Mouse (Mus musculus) embryonic facial prominence, embryonic 14.5 days (tissue): ENCODE measurements around the gene Higd1c. TPM values are rescaled to one million over a fixed set of nuclear protein-coding genes. Genes with fewer than 3 reads are reported as not detected.
A peak's percentile ranks its signal among the peaks of the same experiment; 100 is the strongest.

Source experiments
- ATAC-seq: fragments of 200-750 bp; cut with Nextera tagmentation; 2 replicates; pipeline ENCODE4 v1.8.0; 2017; ENCODE audit warnings: low read depth, moderate number of reproducible peaks, moderate TSS enrichment
- DNase-seq: peaks from one replicate; pipeline ENCODE4 v3.0.0-alpha.2; 2015; ENCODE audit warnings: low spot score
- H3K27ac ChIP-seq: fragments of 300-500 bp; sonication (generic); replicated peaks from 2 replicates; pipeline ENCODE4 v1.5.1; 2014; ENCODE audit warnings: low read depth, mild to moderate bottlenecking, low read length, moderate library complexity
- H3K27me3 ChIP-seq: fragments of 300-500 bp; sonication (generic); replicated peaks from 2 replicates; pipeline ENCODE4 v1.6.1; 2014; ENCODE audit warnings: low read length; ENCODE audit not compliant: control insufficient read depth, insufficient read depth
- H3K36me3 ChIP-seq: fragments of 300-500 bp; sonication (generic); 2 replicates; pipeline ENCODE4 v1.6.1; 2014; ENCODE audit warnings: low read length, mixed read lengths; ENCODE audit not compliant: control insufficient read depth, insufficient read depth
- H3K4me1 ChIP-seq: fragments of 300-500 bp; sonication (generic); 2 replicates; pipeline ENCODE4 v1.6.1; 2014; ENCODE audit warnings: antibody characterized with exemption, low read length; ENCODE audit not compliant: control insufficient read depth, insufficient read depth
- H3K4me2 ChIP-seq: fragments of 300-500 bp; sonication (generic); 2 replicates; pipeline ENCODE4 v1.6.1; 2014; ENCODE audit warnings: low read depth, mild to moderate bottlenecking, low read length, moderate library complexity, mixed read lengths
- H3K4me3 ChIP-seq: fragments of 300-500 bp; sonication (generic); 2 replicates; pipeline ENCODE4 v1.5.1; 2014; ENCODE audit warnings: low read depth, mild to moderate bottlenecking, low read length
- H3K9ac ChIP-seq: fragments of 300-500 bp; sonication (generic); 2 replicates; pipeline ENCODE4 v1.6.1; 2014; ENCODE audit warnings: low read depth, mild to moderate bottlenecking, low read length, moderate library complexity, mixed read lengths
- H3K9me3 ChIP-seq: fragments of 300-500 bp; sonication (generic); 2 replicates; pipeline ENCODE4 v1.6.1; 2016; ENCODE audit warnings: low read length; ENCODE audit not compliant: control insufficient read depth
- WGBS: fragments of 180-500 bp; shearing (Covaris S2); extraction: QIAGEN DNeasy Blood & Tissue Kit; methylation state at CpG from one replicate; pipeline ENCODE4 v1.1.7; 2014; 5-methylcytosine and 5-hydroxymethylcytosine counted together
- polyA plus RNA-seq: library from polyadenylated mRNA; unstranded; fragments of >200 nt; fragmentation: Nextera tagmentation; extraction: Ambion mirVana; gene quantifications from 2 replicates; pipeline ENCODE4 v1.2.1, GENCODE M21; 2014

Gene Higd1c
- polyA plus RNA-seq, 1 experiment from 2014 or later, result not detected

DNA sequence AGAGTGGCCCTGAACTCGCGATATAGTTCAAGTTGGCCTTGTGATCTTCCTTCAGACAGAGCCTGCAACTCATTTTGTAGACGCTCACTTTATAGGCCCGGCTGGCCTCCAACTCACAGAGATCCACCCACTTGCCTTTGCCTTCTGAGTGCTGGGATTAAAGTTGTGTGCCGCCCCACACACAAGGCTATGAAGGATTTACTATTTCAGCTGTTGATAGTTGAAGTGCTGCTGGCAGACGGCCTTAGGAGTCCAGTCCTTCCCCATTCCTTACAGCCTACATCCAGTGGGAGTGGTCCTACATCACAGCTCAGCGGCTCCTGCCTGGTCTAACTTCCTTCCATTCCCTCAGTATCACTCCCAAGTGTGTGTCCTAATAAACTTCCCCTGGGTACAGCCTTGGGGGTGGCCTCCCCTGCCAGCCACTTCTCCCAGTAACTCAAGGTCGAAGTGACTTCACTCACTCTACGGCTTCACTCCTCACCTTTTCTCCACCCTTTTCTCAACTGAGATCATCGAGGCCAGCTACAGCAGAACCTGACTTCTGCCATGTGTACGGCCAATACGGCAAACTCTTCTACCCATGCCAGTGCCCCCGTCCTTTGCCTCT, 64.1 kb downstream of the Higd1c start:
- 77% methylated on average over 12 of the region's 13 CpGs for WGBS
- no peaks in the 10 kb centered on the region for H3K9me3 ChIP-seq
- H3K27ac ChIP-seq, result no peak overlapping the region
- H3K4me3 ChIP-seq, result no peak overlapping the region
- H3K9ac ChIP-seq, result no peak overlapping the region
- DNase-seq, result peak; percentile 59
- peaks cover 9% of the 10 kb centered on the region; the same call in 1 of the 2 replicates for H3K4me1 ChIP-seq
- no peaks in the 10 kb centered on the region for H3K36me3 ChIP-seq
- peak; percentile 27; the same call in 1 of the 2 replicates for ATAC-seq
- H3K27me3 ChIP-seq, result peaks cover 18% of the 10 kb centered on the region
- H3K4me2 ChIP-seq, result no peak overlapping the region

DNA sequence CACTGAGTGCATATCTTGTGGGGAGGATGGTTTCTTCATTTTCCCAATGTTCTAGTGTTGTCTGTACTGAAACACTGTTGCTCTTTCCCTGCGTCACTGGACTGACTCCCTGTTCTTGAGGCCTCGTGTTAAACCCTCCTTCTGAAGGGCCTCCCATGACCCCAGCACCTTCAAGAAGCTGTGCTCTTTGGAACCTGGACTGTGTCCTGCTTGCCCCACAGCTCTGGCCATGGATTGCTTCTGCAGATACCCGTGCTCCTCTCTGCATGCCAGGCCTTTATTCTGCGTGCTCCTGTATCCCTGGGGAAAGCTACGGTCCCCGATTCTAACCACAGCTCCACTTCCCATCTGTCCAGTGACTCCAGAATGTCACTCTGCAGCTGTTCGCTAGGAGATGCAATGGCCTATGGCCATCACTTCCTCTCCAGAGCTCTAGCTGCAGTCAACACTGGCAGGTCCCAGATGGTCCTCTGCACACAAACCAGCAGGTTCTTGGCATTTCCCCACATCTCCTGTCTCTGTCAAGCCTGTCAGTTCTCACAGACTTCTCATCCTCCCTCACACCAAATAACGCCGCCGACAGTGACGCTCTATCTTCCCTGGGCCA, 65.7 kb downstream of the Higd1c start:
- Histone ChIP-seq H3K9ac (no peak overlapping the region), H3K27ac (no peak overlapping the region)
- peak; percentile 17 for DNase-seq

DNA sequence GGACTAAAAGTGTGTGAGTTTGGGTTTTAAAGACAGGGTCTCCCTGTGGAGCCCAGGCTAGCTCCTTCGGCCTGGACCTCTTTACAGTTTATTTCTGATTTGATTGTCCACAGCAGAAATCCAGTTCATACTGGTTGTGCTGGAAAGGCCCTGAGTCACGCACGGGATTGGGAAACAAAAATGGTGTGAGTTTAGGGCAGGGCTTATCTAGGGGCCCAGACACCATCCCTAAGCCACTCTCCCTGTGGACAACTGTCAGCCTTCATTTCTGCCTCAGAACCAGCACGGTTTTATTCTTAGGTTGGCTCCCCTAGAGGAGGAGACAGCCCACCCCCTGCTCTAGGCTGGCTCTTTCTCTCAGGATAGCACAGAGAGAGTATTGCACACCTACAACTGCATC, 68.9 kb downstream of the Higd1c start:
- DNase-seq (no peak), ATAC-seq (no peak)
- H3K9ac ChIP-seq, result no peak overlapping the region
- 62% methylated on average over 4 of the region's 4 CpGs for WGBS
- no peak overlapping the region for H3K4me2 ChIP-seq
- H3K4me1 ChIP-seq, result no peaks in the 10 kb centered on the region
- H3K27me3 ChIP-seq, result no peaks in the 10 kb centered on the region
- no peaks in the 10 kb centered on the region for H3K36me3 ChIP-seq
- H3K9me3 ChIP-seq, result no peaks in the 10 kb centered on the region
- H3K4me3 ChIP-seq, result no peak overlapping the region
- H3K27ac ChIP-seq, result no peak overlapping the region

More for the DNA sequence above, 65.7 kb downstream of the Higd1c start:
- Histone ChIP-seq H3K4me3 (no peak overlapping the region), H3K4me2 (no peak overlapping the region), H3K27me3 (peaks cover 6% of the 10 kb centered on the region), H3K9me3 (no peaks in the 10 kb centered on the region), H3K4me1 (no peaks in the 10 kb centered on the region), H3K36me3 (no peaks in the 10 kb centered on the region)
- ATAC-seq, result no peak
- WGBS, result 74% methylated on average over 11 of the region's 11 CpGs

Other genes with a start within 250 kb of the Higd1c start
- 33.3 and 33.5 TPM in 2 replicates for gene Atf1, start 136.7 kb upstream of the Higd1c start, polyA plus RNA-seq
- gene Tmprss12, start 83.7 kb upstream of the Higd1c start, polyA plus RNA-seq, result not detected in 2 replicates
- 3.4 TPM in 2 replicates for gene Mettl7a1, start 60.4 kb upstream of the Higd1c start, polyA plus RNA-seq
- 0.43 and 0.50 TPM in 2 replicates for gene Mettl7a3, start 29.6 kb upstream of the Higd1c start, polyA plus RNA-seq
- 0.34 TPM in 1 of 2 replicates, not detected in the other for gene Methig1, start 11.4 kb upstream of the Higd1c start, polyA plus RNA-seq
- gene Mettl7a2, start 11.3 kb upstream of the Higd1c start, polyA plus RNA-seq, result not detected in 2 replicates
- gene Gm5475, start 57.6 kb downstream of the Higd1c start, polyA plus RNA-seq, result 0.14 TPM in 1 of 2 replicates, not detected in the other
- gene Slc11a2, start 60.5 kb downstream of the Higd1c start, polyA plus RNA-seq, result 15.5 and 17.0 TPM in 2 replicates
- 26.6 and 30.4 TPM in 2 replicates for gene Letmd1, start 104.5 kb downstream of the Higd1c start, polyA plus RNA-seq
- gene Csrnp2, start 130.9 kb downstream of the Higd1c start, polyA plus RNA-seq, result 15.5 and 17.3 TPM in 2 replicates
- 17.4 and 22.6 TPM in 2 replicates for gene Tfcp2, start 187.5 kb downstream of the Higd1c start, polyA plus RNA-seq
- 8.3 and 10.1 TPM in 2 replicates for gene Pou6f1, start 235.4 kb downstream of the Higd1c start, polyA plus RNA-seq